ENCODE assay signal across 8 mouse cellular contexts in the genomic region with DNA sequence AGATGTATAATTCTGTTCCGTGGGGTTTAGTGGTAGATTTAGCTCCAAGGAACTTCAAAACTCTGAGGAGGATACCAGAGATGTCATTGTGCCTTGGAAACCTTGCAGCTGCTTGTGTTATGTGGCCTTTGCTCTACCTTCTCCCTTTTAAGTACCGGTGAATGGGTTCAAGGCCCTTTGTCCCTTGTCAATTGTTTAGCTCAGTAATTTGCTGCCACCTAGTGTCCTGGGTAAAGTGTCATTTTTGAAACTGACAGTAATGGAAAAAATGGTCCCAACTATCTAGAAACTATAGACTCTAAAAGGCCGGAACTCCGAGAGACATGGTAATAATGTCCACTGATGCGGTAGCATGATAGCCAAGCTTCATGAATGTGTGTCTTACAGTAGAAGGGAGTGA.
DNase-seq lines count a peak whose midpoint lies in the region; ATAC-seq and TF ChIP-seq lines count a peak whose summit lies in the region.

No protein-coding gene starts in this region.

- no peak for TF ChIP-seq POLR2A in thymus, adult 2 months (IDR thresholded peaks at IDR 0.05; ENCODE audit: control insufficient read depth, extremely low read depth, insufficient read depth, low read length, poor library complexity)

- H3K27me3 ChIP-seq in kidney, embryonic 15.5 days = no peaks in the 10 kb centered on the region
- H3K27me3 ChIP-seq in thymus, adult 2 months (ENCODE audit: control insufficient read depth, insufficient read depth, low read length) = no peaks in the 10 kb centered on the region

- H3K4me2 ChIP-seq in kidney, embryonic 15.5 days = no peak overlapping the region

- peak; percentile 28 to 37 for DNase-seq in cerebellum, postnatal 10 days
- no peak for DNase-seq in cerebellum, adult 9-10 months
- peak; percentile 30 for DNase-seq in kidney, adult 9 months
- DNase-seq in A20 (ENCODE audit: low read depth, low spot score) = peak; percentile 10
- peak; percentile 57 for DNase-seq in embryo, embryonic 10.5 days (ENCODE audit: low spot score)
- DNase-seq in thymus, adult 2 months = no peak

- ATAC-seq in kidney, embryonic 15.5 days (replicated peaks; ENCODE audit: low FRiP score) = no peak
- ATAC-seq in granulocyte monocyte progenitor cell, adult 5-6 weeks (replicated peaks; ENCODE audit: poor library complexity, severe bottlenecking) = no peak

- no peaks in the 10 kb centered on the region for H3K9me3 ChIP-seq in kidney, embryonic 15.5 days (replicated peaks)

- H3K27ac ChIP-seq in kidney, embryonic 15.5 days = no peak overlapping the region
- no peak overlapping the region for H3K27ac ChIP-seq in thymus, adult 2 months (ENCODE audit: control insufficient read depth, insufficient read depth, low read length)

- no peaks in the 10 kb centered on the region for H3K36me3 ChIP-seq in kidney, embryonic 15.5 days
- no peaks in the 10 kb centered on the region for H3K36me3 ChIP-seq in thymus, adult 2 months (ENCODE audit: control insufficient read depth, insufficient read depth, low read length)

- H3K4me3 ChIP-seq in kidney, embryonic 15.5 days (replicated peaks) = no peak overlapping the region
- no peak overlapping the region for H3K4me3 ChIP-seq in thymus, adult 2 months (ENCODE audit: control insufficient read depth, insufficient read depth, low read length)

- H3K9ac ChIP-seq in kidney, embryonic 15.5 days = no peak overlapping the region

- WGBS in kidney, embryonic 15.5 days = 70% methylated on average over 5 of the region's 5 CpGs
- 80% methylated on average over 5 of the region's 5 CpGs for WGBS in thymus, adult 2 months

- H3K4me1 ChIP-seq in kidney, embryonic 15.5 days = no peaks in the 10 kb centered on the region
- no peaks in the 10 kb centered on the region for H3K4me1 ChIP-seq in thymus, adult 2 months (replicated peaks; ENCODE audit: control insufficient read depth, insufficient read depth, low read length)

- no peak for TF ChIP-seq CTCF in thymus, adult 2 months (IDR thresholded peaks at IDR 0.05; ENCODE audit: borderline replicate concordance, control insufficient read depth, extremely low read depth, insufficient read depth, low read length, poor library complexity)

Comparison
In these comparisons a context has a peak if more than half of its experiments do, and no peak if none do; other contexts are left out.
1. DNase-seq: peak in cerebellum, postnatal 10 days (2 of 2), kidney, adult 9 months (single experiment), A20 (single experiment) and embryo, embryonic 10.5 days (single experiment); none in cerebellum, adult 9-10 months (single experiment) and thymus, adult 2 months (single experiment).